Mouse (Mus musculus): Measurements from ENCODE around the gene Clmn.

Clmn gene

DNA sequence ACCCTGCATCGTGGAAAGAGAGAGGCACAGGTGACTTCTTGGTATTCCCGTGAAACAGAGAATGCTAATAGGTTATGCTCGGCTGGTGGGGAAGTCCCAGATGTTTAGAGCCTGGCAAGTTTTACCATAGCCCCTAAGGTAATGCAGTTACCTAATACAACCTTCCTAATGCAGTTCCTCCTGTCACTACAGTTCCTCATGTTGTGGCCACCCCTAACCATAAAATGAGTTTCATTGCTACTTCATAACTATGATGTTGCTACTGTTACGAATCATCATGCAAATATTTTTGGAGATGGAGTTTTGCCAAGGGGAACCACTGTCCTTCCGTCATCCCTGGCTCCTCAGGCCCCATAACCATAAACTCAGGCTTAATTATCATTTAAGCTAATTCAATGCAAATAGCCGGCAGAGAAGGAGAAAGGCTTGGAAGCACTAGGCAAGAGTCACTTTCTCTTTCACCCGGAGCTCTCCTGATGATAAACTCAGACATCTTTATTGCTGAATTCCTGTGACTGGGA, 53.9 kb downstream of the Clmn start:
- DNase-seq = no peak

DNA sequence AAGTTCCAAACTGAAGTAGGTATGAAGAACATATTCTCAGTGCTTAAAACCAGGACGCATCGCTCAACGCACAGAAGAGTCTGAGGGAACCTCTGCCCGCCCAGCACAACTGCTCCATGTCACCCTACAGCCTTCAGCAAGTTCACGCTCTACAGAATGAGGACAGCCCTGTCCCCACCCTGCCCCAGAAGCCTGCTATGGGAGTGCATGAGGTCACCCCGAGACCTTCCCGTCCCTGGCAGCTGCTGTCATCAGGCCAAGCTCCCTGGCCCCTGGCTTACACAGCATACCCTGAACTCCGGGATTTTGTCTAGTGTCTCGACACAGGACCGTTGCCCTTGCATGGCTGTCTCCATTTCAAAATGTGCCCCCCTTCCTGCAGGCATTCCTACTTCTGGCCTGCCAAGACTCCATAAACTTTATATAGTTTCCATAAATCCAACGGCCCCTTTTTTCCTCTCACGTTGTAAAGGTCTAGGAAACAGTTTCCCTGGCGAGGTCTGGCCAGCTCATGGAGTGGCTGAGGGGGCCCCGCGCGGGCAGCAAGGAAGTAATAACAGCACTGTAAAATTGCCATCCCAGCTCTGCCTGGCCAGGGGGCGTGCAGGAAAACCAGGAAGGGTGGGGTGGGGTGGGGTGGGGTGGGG, 56.3 kb downstream of the Clmn start:
- no peak for DNase-seq

DNA sequence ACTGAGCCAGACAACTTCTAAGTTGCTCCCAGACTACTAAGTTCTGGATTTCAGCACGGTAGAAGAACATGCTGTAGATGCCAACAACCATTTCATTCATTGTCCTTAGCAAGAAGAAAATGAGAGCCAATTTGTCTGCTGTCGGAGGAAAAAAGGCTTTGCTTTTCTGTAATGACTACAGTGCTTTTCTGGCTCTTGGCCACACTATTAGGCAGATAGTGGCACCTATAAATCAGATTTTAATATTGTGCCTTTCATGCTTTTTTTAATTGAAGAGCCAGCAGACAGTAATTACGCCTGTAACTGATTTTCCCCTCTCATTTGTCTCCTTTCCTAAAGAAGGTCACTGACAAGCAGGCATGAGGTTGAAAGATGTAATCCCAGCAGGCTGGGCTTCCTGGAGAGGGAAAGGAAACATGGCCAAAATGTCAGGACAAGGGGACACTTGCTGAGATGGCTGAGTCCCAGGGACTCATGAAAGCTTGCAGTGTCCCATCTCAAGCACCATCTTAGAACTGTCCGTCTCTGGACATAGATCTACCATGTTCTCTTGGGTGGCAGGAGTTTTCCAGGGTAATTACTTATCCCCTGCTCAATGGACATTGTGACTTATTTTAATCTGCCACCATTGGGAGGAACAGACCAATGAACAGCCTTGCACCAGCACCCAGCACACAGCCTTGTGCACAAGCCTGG, 58.0 kb downstream of the Clmn start:
- no peak for DNase-seq

DNA sequence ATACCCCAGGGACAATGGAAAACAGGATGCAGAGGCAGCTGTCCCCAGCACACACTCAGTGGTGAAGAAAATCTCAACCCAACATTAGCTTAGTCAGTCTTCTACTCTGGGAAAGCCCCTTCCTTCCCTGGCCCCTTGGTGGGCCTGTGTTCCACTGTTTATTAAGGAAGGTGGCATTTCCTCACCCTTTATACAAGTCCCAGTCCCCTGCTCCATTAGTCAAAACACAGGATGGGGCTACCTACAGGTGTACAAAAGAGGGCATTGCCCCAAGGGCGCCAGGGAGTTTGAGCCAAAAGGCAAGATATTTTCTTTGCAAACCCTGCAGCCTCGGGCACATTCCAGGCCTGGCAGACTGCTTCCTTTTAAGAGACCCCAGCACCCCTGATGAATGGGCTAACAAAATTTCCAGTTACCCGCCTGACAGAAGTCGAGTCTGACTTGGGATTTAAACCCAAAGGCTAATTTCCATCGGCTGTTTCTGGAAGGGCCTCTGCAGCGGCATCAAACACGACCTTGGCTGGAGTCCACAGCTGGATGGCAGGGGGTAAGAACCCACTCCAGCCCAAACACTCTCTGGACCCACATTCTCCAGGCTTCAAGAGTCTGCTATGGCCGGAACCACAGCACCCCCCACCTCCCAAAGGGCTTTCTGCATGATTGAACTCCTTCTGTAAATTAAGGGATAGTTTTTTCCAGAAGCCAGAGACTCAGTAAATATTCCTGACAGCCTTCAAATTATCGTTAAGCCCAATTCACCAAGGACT, 63.2 kb downstream of the Clmn start:
- no peak for DNase-seq

DNA sequence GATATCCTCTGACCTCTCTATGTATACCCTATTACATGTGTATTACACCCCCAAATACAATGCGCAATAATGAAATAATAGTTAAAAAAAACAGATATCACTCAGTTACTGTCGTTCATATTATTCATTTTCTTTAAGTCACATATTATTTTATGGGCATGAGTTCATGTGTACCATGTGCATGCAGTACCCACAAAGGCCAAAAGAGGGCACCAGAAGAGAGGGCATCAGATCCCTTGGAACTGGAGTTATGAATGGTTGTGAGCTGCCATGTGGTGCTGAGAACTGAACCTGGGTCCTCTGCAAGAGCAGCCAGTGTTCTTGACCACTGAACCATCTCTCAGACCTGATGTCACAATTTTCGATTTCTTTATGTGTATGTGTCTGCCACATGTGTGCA, 65.5 kb downstream of the Clmn start:
- DNase-seq = no peak

DNA sequence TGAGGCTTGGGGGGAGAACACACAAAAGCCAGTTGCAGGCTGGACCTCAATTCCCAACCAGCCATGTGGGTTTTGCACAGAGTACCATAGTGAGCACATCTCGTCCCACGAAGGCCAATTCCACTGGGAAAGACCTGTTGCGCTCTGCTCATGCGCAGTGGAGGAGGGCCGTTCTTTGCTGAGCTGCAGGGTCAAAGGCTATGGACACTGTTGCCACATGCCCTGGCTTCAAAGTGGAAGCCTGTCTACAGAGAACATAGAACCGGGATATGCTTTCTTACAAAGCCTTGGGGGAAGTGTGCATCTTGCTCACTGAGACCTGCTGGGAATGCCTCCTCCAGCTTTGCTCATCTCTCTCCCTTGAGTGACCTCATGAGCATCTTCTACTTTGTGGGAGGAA, 67.0 kb downstream of the Clmn start:
- DNase-seq = no peak

DNA sequence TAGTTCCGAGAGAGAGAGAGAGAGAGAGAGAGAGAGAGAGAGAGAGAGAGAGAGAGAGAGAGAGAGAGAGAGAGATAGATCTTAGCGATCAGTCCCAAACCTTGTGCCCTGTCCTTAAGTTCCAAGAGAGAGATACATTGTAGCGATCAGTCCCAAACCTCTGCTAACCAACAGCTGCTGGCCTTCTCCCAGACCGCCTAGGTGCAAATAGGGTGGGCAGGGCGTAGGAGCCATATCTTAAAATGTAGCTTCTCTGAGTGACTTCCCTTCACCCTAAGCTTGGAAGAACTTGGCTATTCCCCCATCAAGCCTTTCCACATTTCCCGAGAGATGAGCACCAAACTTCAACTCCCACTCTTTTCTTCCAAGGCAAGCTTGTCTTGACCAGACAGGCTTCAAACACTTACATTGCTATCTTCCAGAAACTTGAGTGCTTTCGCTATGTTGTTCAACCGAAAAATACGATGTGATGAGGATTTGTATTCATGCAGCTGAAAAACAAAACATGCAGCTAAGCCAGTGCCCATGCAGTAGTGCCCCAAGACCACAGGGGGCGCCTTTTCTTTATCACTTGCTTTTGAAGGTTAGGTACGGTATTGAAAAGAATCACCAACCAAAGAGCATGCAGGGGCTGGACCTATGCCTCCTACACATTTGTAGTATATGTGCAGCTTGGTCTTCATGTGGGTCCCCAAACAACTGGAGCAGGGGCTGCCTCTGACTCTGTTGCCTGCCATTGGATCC, 68.1 kb downstream of the Clmn start:
- no peak for DNase-seq

DNA sequence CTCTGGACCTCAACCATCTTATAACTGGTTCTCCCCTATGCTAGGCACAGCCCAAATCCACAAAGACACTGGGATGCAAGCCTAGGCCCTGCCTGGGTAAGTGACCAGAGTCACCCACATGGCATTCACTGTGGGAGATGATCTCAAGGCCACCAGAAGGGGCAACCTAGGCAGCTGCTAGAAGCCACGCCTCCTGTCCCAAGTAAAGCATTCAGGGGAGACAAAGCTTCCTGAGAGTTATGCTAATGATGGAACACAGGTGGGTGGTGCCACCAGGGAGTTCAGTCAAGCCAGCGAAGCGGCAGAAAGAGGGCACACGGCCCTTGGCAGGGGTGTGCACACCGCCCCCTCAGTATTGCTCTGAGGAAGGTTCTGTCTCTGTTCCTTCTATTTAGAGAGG, 69.9 kb downstream of the Clmn start:
- no peak for DNase-seq

DNA sequence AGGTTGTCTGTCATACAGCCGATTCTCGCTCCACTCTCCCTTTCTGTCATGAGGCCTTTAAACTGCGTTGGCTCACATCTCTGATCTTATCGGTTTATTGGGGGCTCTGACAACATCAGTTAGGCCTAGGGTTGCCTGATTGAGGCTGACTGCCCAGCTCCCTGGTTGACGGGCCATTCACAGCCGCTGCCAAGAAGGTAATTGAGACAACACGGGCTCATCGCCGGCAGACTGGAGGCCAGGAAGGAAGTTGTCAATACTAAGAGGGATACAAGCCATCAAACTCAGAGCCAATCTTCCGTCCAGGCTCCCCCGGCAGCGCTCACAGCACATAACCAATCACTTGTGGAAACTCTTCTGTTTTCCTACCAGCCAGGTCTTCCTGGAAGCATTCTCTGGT, 71.4 kb downstream of the Clmn start:
- DNase-seq = no peak

DNA sequence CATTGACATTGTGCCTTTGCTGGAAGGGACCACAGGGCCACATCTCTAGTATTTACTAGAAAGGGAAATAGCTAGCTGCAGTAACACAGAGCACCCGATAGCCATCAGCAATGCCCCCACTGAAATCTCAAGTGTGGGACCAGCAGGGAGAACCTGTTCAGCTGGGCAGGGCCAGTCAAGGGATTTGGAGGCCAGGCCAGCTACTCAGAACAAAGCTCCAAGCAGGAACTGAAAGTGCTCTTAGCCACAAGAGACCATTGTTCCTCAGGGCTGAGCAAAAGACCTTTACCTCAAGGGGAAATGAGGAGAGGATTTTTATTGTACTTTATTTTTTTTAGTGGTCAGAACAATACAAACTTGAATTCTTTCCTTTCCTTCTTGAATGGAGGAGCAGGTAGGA, 87.3 kb downstream of the Clmn start:
- DNase-seq = no peak

DNA sequence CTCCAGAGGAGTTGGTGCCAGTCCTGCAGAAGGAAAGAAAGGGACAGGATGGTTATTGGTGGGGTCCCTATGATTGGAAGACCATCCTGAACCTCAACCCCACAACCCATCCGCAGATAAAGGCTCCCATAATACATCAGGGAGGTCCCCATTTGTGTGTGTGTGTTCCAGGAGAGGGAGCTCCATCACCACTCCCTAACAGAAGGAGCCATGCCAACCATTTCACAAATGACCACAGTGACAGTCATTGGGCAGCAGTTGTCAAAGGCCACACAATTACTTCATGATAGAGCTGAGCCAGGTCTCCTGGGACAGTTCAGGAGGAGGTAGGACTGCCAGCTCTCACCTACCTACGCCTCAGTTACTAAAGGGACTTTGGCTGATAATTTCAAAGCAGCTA, 92.9 kb downstream of the Clmn start:
- DNase-seq = no peak

DNA sequence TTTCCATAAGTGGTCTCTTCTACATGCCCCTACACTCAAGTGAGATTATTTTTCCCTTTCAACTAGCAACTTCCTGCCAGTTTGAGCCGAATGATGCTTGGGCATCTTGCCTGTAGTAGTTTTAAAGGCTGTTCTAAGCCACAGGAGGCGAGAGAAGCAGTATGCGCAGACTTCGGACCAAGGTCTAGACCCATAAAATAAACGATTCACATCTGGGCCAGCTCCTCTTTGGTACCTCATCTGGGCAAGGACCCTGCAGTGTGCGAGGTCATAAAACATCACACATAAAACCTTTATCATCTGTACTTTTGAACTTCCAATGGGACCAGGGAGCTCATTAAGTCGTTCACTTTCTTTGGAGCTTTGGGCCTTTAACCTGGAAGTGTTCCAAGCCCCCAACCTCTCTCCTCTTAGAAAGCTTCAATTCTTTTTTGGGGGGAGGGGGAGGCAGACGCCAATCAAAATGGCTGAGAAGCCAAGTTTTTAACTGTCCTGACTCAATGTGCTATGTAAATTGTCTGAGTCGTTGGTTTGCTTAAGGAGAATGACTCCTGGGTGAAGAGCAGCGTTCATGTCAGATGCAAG, 95.6 kb downstream of the Clmn start:
- DNase-seq = no peak

DNA sequence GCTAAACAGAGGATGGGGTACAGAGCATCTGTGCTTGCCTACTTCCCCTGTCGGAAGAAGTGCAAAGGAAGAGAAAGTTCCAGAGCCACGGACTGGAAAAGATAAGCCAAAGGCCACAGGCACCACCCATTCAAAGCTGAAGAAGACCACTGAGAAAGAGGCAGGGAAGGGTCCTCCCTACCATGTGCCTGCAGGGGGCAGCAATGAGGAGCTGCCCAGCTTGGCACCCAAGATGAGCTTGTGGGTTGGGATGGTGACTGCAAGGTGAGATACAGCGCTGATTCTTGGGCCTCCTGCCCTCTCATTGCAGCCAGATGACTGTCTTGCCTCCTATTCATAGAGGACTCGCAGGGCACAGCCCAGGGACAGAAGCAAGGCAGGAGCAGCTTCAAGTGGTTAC, 97.7 kb downstream of the Clmn start:
- DNase-seq = no peak

DNA sequence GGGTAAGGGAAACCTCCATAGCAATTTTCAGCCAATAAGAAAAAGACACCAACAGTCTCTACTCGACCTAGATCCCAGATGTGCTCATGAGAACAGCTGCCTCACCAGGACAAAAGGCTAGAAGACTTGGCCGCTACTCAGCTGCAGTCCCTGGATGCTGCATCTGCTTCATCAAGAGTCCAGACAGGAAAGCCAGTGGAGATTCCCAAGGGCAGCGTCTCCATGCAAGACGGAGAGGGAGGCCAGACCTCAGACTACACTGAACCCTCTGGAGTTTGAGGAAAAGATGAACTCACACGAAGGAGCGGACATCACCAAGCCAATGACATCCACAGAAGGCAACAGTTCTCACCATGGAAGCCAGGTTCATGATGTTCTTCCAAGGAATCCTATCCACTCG, 99.1 kb downstream of the Clmn start:
- DNase-seq = peak; percentile 98

DNA sequence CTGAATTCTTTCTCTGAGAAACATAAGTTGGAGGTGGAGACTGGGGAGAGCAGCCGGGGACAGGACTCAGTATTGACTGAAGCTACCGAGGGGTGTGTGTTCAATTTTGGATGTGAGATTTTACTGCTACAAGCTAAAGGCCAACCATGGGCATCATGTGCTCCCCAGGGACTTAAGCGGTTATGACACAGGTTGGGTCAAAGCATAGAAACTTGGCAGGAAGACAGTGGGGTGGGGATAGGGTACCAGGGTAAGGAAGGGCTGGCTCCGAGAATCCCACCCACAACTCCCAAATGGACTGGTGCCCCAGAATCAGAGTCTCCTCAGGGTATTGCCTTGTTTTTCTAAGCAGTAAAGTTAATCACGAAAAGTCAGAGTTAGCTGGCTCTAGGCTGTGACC, 99.8 kb downstream of the Clmn start:
- peak; percentile 95 for DNase-seq

DNA sequence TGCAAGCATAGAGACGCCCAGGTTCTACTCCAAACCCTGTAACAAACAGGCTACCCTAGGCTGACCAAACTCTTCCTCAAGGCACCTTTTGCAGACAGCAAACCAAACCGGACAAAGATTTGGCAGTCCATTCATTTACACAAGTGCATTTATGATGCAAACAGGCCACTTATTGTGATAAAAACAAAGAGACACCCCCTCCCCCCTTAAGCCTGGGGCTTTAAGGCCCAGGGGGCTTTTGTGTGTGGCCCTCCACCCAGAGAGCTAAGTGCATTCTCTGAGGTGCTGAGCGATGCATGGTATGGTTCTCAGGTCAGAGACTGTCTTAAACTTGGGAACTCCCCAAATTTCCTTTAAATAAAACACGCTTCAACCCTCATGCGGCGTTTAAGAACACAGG, 101.0 kb downstream of the Clmn start:
- DNase-seq = no peak

DNA sequence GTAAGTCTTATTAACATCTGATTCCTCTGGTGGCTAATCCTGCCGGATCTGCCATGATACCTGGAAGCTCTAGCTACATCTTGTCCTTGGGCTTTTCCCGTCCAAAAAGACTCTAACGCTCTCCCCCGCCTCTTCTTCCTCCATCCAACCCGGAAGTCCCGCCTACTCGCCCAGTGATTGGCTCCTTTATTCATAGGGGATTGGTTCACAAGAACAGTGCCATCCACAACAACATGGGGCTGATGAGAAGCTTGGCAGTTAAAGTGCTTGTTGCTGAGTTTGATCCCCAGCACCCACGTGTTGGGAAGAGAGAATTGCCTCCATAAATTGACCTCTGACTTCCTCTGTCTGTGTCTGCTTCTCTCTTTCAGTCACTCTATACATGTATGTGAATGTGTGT, 103.5 kb downstream of the Clmn start:
- DNase-seq = no peak

DNA sequence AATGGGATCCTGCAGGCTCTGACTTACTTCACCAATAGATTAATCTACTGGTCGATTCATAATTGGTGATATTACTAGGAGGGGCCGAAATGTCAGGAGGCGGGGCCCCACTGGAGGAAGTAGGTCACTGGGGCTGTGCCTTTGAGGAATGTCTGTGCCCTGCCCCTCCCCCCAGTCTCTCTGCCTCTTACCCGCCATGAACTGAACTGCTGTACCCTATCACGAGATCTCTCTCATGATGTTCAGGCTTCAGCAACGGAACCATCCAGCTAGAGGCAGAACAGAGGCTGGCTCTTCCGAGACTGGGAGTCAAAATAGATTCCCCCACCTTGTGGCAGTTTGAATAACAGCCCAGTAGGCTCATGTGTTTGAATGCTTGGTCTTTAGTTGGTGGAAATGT, 106.8 kb downstream of the Clmn start:
- DNase-seq = no peak

DNA sequence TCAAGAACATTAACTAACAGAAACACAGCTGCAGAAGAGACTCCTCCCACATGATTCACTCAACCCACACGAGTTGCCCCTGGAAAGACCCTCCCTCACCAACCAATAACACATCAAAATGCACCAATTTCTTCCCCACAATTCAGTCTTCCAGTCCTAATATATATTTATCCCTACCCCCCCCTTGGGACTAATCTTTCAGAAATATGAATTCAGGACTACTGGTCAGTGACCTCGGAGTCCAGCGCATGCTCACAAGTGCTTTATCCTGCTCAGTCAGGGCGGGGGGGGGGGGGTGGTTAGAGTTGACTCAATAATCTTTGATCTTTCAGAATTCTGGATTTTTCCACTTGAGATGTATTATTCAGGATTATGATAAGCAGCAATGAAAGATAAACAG, 111.2 kb downstream of the Clmn start:
- DNase-seq = no peak

DNA sequence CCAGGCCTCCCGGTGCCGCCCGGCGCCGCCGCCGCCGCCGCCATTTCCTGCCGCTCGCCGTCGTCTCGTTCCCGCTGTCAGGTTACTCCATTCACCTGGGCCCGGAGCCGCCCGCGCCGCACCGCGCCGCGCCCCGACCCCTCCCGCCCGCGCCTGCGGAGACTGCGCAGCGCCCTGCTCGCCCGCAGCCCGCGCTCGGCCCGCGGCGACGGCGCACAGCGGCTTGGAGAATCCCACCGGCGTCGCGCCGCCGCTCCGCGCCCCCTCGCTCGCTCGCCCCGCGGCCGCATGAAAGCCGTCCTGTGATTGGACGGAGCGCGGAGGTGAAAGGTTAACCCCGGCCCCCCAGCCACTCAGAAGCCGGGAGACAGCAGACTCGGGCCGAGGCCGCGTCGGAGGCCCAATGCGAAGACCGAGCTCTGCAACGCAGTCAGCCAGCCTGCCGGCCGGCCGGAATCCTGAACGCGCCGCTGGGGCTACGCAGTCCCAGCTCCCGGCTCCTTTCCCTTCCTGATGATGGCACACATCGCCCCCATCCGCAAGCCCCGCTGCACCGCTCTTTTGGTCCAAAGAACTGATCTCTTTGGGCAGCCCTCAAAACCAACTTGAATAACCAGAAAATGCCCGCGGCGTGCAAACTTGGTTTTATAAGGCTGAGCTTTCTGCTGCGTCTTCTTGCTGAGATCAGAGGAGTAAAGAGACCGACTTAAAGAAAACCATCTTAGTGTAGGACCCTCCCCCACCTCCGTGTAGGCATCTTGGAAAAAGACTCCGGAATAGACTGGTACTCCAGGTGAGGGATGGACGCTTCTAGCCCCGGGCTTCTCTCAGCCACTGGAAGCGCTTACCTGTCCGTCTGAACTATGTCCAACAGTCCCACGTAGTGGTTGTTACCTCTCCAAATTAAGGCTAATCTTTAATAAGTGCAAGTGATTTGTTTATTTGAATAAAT, 112.8 kb downstream of the Clmn start, which contains the start of gene Dicer1:
Gene Dicer1, minus strand, starts transcription at position 139 of the 952 bp plus-strand sequence.
- peak; percentile 100 for DNase-seq

DNA sequence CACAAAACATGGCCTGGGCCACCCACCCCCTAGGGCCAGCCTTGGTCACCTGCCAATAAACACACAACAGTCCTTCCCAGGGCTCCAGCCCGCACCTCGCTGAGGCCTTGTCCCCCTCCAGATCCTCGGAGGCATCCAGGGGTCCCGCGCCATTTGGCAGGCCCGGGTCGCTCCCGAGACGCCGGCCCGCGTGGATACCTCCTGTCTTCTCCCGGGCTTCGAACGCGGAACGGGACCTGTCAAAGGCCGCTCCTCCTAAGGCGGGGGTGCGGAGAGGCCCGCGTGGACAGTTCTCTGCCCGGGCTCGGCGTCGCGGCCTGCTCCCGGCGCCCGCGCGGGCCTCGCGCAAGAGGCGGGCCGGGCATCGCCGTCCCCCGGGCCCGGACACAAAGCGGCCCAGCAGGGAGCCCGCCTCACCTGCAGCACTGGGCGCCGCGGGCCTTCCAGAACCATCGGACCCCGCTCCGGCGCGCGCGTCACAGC, 113.5 kb downstream of the Clmn start:
- DNase-seq = peak; percentile 96
